Mouse (Mus musculus) heart, adult 2 months (tissue): ENCODE results near the gene Rnf187.

Source experiments
- CTCF ChIP-seq: fragments of 200-600 bp; IDR thresholded peaks from 2 replicates; pipeline ENCODE4 v1.8.1; 2022; ENCODE audit warnings: antibody characterized with exemption, mild to moderate bottlenecking, moderate library complexity
- EP300 ChIP-seq: fragments of 200-500 bp; IDR thresholded peaks from 2 replicates; pipeline ENCODE4 v1.6.1; 2011; ENCODE audit warnings: low read depth, low read length, control low read depth; ENCODE audit not compliant: insufficient read depth
- POLR2A ChIP-seq: fragments of 200-500 bp; IDR thresholded peaks from 2 replicates; pipeline ENCODE4 v1.6.1; 2011; ENCODE audit warnings: mild to moderate bottlenecking, low read depth, low read length, control low read depth; ENCODE audit not compliant: insufficient read depth

- TF ChIP-seq EP300 (no peak), CTCF (no peak), POLR2A (no peak)
These were observed 17.1 kb upstream of the Rnf187 start for GRCm38 (mm10) chr11:58955868-58956257.
